Mouse (Mus musculus): ENCODE data around the gene Gucy2c. TPM values are rescaled to one million over a fixed set of nuclear protein-coding genes. Genes with fewer than 3 reads are reported as not detected.

Gene Gucy2c
- polyA plus RNA-seq, 1 experiment from 2014 or later, result 0.04 TPM

DNA sequence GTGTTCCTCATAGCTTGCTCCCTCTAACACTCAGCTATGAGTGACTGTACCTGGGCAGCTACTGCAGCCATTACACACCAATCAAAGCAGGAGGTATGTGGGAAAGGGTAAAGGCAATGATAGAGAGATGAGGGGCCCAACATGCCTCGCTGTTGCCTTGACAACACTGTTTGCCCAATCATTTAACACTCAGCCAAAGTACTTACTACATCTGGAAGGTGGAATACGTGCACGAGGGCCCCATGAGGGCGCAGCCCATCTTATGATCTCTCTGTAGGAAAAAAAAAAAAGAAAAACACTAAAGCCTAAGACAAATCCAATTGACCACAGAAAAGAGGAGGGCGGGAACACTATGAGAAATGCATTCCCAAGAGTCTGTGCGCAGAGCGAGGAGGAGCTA lies 11.7 kb downstream of the Gucy2c start:
- no peaks in the 10 kb centered on the region for H3K9me3 ChIP-seq
- no peaks in the 10 kb centered on the region for H3K36me3 ChIP-seq
- 85% methylated on average over 7 of the region's 7 CpGs for WGBS
- H3K4me3 ChIP-seq, result no peak overlapping the region
- H3K4me1 ChIP-seq, result no peaks in the 10 kb centered on the region
- ATAC-seq (ENCODE audit: low FRiP score, low read depth), result no peak
- no peak overlapping the region for H3K27ac ChIP-seq
- no peak overlapping the region for H3K9ac ChIP-seq
- no peak overlapping the region for H3K4me2 ChIP-seq (replicated peaks)
- H3K27me3 ChIP-seq, result no peaks in the 10 kb centered on the region

DNA sequence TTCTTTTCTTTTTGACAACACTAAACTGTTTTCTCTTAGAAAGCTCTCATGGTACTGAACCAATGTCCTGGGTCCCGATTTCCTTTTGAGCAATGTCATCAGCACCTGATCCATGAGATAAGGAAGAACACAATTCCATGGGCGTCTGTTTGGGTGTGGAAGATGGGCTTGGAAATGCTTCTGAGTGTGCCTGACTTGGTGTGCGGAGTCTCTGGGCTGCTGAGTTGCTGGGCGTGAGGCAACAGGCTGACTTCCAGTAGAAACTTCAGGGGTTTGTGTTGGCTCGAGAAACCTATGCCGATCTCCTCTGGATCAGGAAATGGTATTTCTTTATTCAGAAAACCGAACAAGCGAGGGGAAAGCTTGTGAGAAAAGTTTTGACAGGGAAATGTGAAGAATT lies 12.4 kb downstream of the Gucy2c start:
- Histone ChIP-seq H3K4me1 (no peaks in the 10 kb centered on the region), H3K4me3 (no peak overlapping the region), H3K27ac (no peak overlapping the region), H3K4me2 (replicated peaks) (no peak overlapping the region), H3K9me3 (no peaks in the 10 kb centered on the region), H3K36me3 (no peaks in the 10 kb centered on the region), H3K9ac (no peak overlapping the region), H3K27me3 (no peaks in the 10 kb centered on the region)
- WGBS, result 82% methylated on average over 8 of the region's 8 CpGs
- ATAC-seq (ENCODE audit: low FRiP score, low read depth), result no peak

DNA sequence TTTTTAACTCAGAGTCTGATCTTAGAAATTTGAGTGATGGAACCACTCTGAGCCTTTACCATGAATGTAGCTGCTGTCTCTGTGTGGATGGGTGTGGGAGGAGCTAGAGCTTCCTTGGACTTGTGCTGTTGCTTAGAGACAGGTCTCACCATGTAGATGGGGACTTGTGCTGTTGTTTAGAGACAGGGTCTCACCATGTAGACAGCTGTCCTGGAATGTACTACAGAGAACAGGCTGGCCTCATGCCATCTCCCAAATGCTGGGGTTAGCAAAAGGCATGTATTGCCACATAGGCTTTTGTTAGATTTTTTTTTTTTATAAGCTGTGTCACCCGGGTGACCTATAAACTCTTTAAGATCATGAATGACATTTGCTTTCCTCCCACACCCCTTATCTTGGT lies 17.7 kb downstream of the Gucy2c start:
- Histone ChIP-seq H3K9me3 (no peaks in the 10 kb centered on the region), H3K4me3 (no peak overlapping the region), H3K27ac (no peak overlapping the region), H3K9ac (no peak overlapping the region), H3K36me3 (no peaks in the 10 kb centered on the region), H3K4me1 (no peaks in the 10 kb centered on the region), H3K27me3 (no peaks in the 10 kb centered on the region), H3K4me2 (replicated peaks) (no peak overlapping the region)
- ATAC-seq (ENCODE audit: low FRiP score, low read depth), result no peak; the same call in 1 of the 2 replicates
- 84% methylated on average over 1 of the region's 1 CpGs for WGBS

DNA sequence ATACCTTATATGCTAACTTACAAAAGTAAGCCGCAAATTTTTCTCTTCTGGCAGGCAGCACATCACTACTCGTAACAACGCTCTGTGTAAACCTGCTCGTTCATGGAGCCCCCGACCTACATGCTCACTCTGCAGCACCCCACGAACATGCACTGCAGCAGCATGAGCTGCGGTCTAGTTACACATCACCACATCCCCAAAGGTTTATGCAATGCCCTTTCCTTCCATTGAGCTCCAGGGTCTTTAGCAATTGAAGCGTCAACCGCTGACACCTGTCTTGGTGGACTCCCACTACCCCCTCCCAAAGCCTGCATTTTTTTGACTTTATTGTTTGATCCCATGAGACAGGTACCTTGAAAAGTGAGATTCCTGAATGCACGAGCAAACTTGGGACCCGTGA lies 31.0 kb downstream of the Gucy2c start:
- no peak overlapping the region for H3K27ac ChIP-seq
- H3K9me3 ChIP-seq, result no peaks in the 10 kb centered on the region
- H3K4me2 ChIP-seq (replicated peaks), result no peak overlapping the region
- ATAC-seq (ENCODE audit: low FRiP score, low read depth), result no peak
- H3K4me1 ChIP-seq, result no peaks in the 10 kb centered on the region
- WGBS, result 83% methylated on average over 11 of the region's 11 CpGs
- H3K27me3 ChIP-seq, result no peaks in the 10 kb centered on the region
- H3K36me3 ChIP-seq, result no peaks in the 10 kb centered on the region
- no peak overlapping the region for H3K4me3 ChIP-seq
- H3K9ac ChIP-seq, result no peak overlapping the region

DNA sequence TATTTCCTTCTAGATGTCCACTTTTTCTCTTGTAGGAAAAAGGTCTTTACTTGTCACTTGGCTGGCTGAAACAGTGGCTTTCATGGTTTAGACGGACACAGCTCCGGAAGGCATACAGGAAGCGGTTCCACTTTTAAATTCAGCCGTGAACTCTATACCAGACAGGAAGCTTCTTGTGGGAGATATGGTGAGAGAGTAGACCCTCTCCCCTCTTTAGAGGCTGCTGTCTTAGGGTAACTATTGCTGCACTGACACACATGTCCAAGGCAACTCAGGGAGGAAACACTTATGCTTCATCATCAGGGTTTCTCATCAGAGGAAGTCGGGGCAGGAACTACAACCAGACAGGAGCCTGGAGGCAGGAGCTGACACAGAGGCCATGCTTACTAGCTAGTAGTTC lies 36.0 kb downstream of the Gucy2c start:
- Histone ChIP-seq H3K9ac (no peak overlapping the region), H3K27me3 (no peaks in the 10 kb centered on the region), H3K27ac (no peak overlapping the region), H3K4me1 (no peaks in the 10 kb centered on the region), H3K4me2 (replicated peaks) (no peak overlapping the region), H3K9me3 (no peaks in the 10 kb centered on the region), H3K4me3 (no peak overlapping the region), H3K36me3 (no peaks in the 10 kb centered on the region)
- 85% methylated on average over 5 of the region's 5 CpGs for WGBS
- no peak for ATAC-seq (ENCODE audit: low FRiP score, low read depth)

DNA sequence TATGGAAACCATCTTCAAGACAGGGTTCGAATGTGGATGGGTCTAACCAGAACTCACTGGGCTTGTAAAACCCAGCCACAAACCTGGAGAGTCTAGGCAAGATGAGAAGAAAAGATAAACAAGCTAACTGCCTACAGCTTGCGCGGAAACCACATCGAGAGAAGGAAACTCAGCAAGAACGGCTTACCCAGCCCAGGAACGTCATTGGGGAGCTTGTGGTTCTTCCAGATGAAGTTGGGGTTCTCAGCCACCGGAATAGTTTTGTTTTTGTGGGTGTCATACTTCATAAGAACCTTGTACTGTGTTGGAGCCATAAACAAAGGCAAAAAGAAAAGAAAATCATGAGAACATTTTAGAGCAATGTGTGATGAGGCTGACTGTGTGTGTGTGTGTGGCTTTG lies 37.8 kb downstream of the Gucy2c start:
- Histone ChIP-seq H3K27ac (no peak overlapping the region), H3K36me3 (no peaks in the 10 kb centered on the region), H3K4me1 (no peaks in the 10 kb centered on the region), H3K4me3 (no peak overlapping the region), H3K9ac (no peak overlapping the region), H3K4me2 (replicated peaks) (no peak overlapping the region), H3K9me3 (no peaks in the 10 kb centered on the region), H3K27me3 (no peaks in the 10 kb centered on the region)
- no peak for ATAC-seq (ENCODE audit: low FRiP score, low read depth)
- 74% methylated on average over 7 of the region's 7 CpGs for WGBS

DNA sequence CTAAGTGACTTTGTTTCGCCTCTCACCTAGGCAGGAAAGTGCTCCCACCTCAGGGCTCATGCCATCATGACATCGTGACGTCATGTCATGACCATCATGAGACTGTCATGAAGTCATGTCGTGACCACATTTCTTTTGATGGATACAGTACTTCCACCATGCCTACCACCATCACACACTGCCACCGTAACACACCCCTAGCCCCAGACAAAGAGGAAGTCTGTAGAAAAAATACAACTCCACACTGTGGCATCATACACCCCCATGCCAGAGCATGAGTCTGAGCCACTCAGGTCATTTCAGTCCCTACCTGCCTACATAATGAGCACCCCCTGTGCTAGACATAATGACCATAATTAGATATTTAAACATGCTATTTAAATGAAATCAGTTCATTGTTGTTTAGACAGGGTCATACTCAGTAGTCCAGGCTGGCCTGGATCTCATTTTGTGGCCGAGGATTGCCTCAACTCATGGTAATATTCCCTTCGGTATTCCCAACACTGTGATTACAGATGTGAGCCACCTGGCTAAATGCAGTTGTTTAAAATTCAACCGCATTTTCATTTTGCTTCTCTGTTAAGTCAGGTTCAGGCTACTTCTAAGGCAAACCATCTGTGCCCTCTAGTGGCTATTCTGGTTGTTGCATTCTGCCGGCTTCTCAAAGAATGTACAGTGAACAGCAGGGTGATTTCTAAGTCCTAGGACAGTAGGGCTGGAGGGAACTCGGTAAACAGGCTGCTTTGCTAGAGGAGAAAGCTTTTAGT lies 39.0 kb downstream of the Gucy2c start:
- Histone ChIP-seq H3K4me3 (no peak overlapping the region), H3K36me3 (no peaks in the 10 kb centered on the region), H3K4me1 (no peaks in the 10 kb centered on the region), H3K4me2 (replicated peaks) (no peak overlapping the region), H3K9ac (no peak overlapping the region), H3K27me3 (no peaks in the 10 kb centered on the region), H3K9me3 (no peaks in the 10 kb centered on the region), H3K27ac (no peak overlapping the region)
- WGBS, result 41% methylated on average over 10 of the region's 10 CpGs
- ATAC-seq (ENCODE audit: low FRiP score, low read depth), result peak; percentile 85

DNA sequence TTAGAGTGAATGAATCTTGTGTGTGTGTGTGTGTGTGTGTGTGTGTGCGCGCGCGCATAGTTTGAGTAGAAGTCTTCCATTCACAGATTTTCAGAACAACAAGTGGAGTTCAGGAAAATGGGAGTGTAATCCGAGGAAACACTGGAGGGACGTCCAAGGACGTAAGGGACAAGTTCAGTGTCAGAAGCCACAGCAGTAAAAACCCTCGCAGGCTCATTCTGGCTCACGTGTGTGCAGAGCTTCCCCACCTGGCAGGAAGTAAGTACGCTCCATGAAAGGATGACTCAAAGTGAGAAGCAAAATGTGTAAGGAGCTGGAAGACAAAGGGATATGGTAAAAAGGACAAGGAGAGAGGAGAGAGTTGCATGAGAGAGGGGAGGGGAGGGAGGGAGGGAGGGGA lies 40.3 kb downstream of the Gucy2c start:
- Histone ChIP-seq H3K9me3 (no peaks in the 10 kb centered on the region), H3K9ac (no peak overlapping the region), H3K4me2 (replicated peaks) (no peak overlapping the region), H3K27ac (no peak overlapping the region), H3K27me3 (no peaks in the 10 kb centered on the region), H3K4me1 (no peaks in the 10 kb centered on the region), H3K36me3 (no peaks in the 10 kb centered on the region), H3K4me3 (no peak overlapping the region)
- ATAC-seq (ENCODE audit: low FRiP score, low read depth), result no peak
- 79% methylated on average over 10 of the region's 10 CpGs for WGBS

DNA sequence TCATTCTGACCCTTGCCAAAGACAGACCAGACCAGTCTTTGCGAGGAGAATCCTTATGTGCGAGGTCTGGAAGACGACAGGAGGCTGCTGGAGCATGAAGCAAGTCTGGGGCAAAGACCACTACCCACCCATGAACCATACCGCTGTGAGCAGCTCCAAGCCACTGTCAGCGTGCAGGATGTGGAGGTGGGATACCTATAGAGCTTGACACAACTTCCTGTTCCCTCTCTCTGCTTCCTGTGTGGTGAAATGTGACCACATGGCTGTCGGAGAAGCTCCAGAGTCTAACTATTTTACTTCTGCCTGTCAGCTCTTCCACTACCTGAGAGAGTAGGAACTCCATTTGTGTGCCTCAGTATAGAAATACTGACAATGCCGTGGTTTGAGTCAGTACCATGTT lies 45.8 kb downstream of the Gucy2c start:
- H3K4me1 ChIP-seq, result no peaks in the 10 kb centered on the region
- H3K27me3 ChIP-seq, result no peaks in the 10 kb centered on the region
- H3K27ac ChIP-seq, result no peak overlapping the region
- no peak for ATAC-seq (ENCODE audit: low FRiP score, low read depth)
- H3K36me3 ChIP-seq, result no peaks in the 10 kb centered on the region
- WGBS, result 80% methylated on average over 7 of the region's 7 CpGs
- no peak overlapping the region for H3K9ac ChIP-seq
- no peak overlapping the region for H3K4me2 ChIP-seq (replicated peaks)
- H3K4me3 ChIP-seq, result no peak overlapping the region
- no peaks in the 10 kb centered on the region for H3K9me3 ChIP-seq

DNA sequence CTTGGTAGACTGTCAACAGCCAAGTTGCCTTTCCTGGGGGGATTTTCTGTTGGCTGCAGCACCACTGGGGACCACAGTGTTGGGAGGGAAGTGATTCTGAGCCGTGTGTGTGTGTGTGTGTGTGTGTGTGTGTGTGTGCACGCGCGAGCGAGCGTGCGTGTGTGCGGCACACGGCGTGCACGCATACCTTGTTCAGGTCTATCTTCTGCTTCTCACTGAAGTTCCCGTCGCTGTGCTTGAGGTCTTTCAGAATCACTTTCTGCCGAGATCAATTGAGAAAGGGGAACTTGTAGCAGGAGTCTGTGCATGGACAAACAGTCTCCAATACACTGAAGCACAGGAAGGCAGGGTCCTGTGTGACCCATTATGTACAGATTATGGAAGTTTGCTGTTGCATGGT lies 53.4 kb downstream of the Gucy2c start:
- no peak overlapping the region for H3K27ac ChIP-seq
- no peak overlapping the region for H3K9ac ChIP-seq
- H3K36me3 ChIP-seq, result no peaks in the 10 kb centered on the region
- H3K4me3 ChIP-seq, result no peak overlapping the region
- WGBS, result 92% methylated on average over 14 of the region's 14 CpGs
- no peak for ATAC-seq (ENCODE audit: low FRiP score, low read depth)
- H3K4me1 ChIP-seq, result 0 out of 2 replicates have a peak, but pooled peaks cover 5% of the 10 kb centered on the region
- no peak overlapping the region for H3K4me2 ChIP-seq (replicated peaks)
- H3K9me3 ChIP-seq, result no peaks in the 10 kb centered on the region
- H3K27me3 ChIP-seq, result no peaks in the 10 kb centered on the region

DNA sequence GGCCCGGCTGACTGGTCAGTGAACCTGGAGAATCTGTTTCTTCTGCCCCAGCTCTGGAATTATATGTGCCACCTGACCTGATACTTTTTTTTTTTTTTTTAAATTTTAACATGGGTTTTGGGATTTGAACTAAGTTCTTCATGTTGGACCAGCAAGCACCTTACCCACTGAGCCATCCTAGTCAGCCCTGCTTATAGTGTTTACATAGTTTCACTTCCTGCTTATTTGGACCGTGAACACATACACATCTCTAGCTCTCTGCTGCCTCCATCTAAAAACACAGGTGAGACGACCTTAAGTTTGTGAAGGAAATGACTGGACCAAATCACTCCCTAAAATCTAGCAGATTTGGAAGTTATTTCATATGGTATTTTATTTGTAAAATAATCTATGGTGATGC lies 58.4 kb downstream of the Gucy2c start:
- Histone ChIP-seq H3K4me3 (no peak overlapping the region), H3K27me3 (0 out of 2 replicates have a peak, but pooled peaks cover 2% of the 10 kb centered on the region), H3K4me1 (0 out of 2 replicates have a peak, but pooled peaks cover 5% of the 10 kb centered on the region), H3K27ac (no peak overlapping the region), H3K4me2 (replicated peaks) (no peak overlapping the region), H3K9me3 (no peaks in the 10 kb centered on the region), H3K36me3 (no peaks in the 10 kb centered on the region), H3K9ac (no peak overlapping the region)
- no peak for ATAC-seq (ENCODE audit: low FRiP score, low read depth)
- WGBS, result 81% methylated on average over 3 of the region's 3 CpGs

DNA sequence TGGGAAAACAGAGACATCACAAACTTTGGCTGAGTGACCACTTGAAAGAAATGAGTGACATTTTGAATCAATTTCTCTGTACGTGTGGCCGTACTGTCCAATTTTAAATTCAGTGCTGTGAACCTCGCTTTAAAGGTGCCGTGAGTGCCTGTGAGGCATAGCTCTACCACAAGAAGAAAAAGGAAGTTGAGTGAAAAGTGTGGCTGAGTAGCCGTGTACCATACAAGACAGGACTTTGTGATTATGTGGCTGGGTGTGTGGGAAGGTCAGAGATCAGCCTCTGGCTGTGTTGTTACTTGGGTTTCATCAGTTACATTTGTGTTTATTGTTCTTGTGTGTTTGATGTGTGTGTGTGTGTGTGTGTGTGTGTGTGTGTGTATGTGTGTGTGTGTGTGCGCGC lies 59.0 kb downstream of the Gucy2c start:
- Histone ChIP-seq H3K9ac (no peak overlapping the region), H3K27me3 (0 out of 2 replicates have a peak, but pooled peaks cover 2% of the 10 kb centered on the region), H3K4me2 (replicated peaks) (no peak overlapping the region), H3K4me1 (0 out of 2 replicates have a peak, but pooled peaks cover 5% of the 10 kb centered on the region), H3K27ac (no peak overlapping the region), H3K9me3 (no peaks in the 10 kb centered on the region), H3K36me3 (no peaks in the 10 kb centered on the region), H3K4me3 (no peak overlapping the region)
- no peak for ATAC-seq (ENCODE audit: low FRiP score, low read depth)
- 82% methylated on average over 7 of the region's 7 CpGs for WGBS

DNA sequence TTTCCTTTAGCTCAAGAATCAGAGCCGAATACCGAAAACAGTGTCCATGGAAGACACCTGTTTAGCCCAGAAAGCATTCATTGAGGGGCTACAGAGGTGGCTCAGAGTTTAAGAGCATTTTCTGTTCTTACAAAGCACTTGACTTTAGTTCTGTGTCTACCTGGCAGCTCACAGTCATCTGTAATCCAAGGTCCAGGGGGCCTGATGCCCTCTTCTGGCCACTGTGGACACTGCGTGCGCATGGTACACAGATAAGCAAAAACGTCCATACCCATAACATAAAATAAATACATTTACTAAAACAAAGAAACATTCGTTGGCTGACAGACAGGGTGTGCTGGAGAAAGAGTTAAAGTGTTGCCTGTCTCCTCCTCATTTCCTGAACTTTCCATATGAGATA lies 59.6 kb downstream of the Gucy2c start:
- ATAC-seq (ENCODE audit: low FRiP score, low read depth), result no peak
- no peak overlapping the region for H3K27ac ChIP-seq
- H3K27me3 ChIP-seq, result 0 out of 2 replicates have a peak, but pooled peaks cover 2% of the 10 kb centered on the region
- 0 out of 2 replicates have a peak, but pooled peaks cover 5% of the 10 kb centered on the region for H3K4me1 ChIP-seq
- no peaks in the 10 kb centered on the region for H3K36me3 ChIP-seq
- no peaks in the 10 kb centered on the region for H3K9me3 ChIP-seq
- 58% methylated on average over 6 of the region's 6 CpGs for WGBS
- no peak overlapping the region for H3K9ac ChIP-seq
- no peak overlapping the region for H3K4me2 ChIP-seq (replicated peaks)
- H3K4me3 ChIP-seq, result no peak overlapping the region

Measured in limb, embryonic 13.5 days (tissue).